Mouse (Mus musculus) 3134 (cell line): ENCODE measurements around the gene Txnrd2.

Experiments used
- DNase-seq: peaks from one replicate; pipeline ENCODE4 v3.0.0-alpha.2; 2011; ENCODE audit warnings: low spot score; ENCODE audit not compliant: insufficient read length; ENCODE audit errors: extremely low read depth

Gene Txnrd2

DNA sequence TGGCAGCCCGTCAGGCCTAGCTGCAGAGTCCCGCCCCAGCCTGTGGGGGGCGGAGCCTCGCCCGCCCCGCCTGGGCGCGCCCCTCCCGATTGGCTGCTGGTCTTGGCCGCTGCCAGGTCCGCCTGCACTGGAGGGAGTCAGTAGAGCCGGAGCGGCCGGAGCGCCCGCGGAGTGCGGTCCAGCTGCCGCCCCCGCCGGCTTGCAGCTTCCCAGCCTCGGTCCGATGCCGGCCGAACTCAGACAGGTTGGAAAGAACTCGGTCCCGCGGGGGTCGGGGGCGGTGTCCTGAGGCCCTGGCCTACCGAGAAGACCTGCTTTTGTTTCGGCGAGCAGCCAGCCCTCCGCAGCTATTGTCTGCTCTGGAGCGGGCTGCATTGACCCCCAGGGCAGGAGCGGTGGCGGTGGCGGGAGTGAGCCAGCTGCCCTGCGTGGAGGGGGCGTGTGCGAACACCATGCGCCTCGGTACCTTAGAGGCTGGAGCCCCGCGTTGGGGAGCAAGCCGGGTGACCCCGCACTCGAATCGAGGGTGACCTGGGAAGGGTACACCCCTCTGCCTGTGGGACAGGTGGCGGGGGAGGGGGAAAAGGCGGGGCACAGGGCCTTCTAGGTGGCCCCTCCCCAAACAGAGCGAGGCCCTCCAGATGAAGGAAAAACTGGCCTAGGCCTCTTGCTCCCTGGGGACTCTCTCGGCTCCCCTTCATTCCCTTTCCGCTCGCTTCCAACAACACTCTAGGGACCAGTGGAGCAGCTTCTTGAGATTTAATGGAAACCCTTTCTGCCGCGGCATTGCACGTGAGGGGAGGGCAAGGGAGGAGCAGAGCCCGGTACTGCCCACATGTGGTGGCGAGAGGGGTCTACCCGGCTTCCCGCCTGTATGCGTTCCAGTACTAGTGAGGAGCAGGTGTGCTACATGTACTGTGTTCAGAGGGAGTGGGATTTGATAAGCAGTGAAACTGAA is 33.4 kb upstream of the Txnrd2 start:
- DNase-seq, result peak; percentile 95

DNA sequence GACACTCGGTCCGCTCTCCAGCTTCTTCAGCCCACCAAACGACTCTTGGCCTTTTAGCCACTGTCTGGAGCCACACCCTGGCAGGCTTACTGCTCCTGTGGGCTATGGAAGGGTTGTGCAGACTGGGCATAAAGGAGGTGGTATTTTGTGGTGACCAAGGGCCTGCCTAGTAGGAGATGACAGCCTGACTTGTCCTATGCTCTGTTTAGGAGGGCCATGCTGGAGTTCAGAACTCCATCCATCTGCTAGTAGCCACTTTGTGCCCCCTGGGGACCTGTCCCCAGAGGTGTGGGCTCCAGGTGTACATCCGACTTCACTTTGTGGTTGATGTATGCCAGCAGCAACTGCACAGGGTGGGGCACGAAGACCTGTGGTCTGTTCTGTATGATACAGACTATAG is 32.6 kb upstream of the Txnrd2 start:
- no peak for DNase-seq

- no peak for DNase-seq
These were observed 32.1 kb upstream of the Txnrd2 start for GRCm38 (mm10) chr16:18394056-18394455.

DNA sequence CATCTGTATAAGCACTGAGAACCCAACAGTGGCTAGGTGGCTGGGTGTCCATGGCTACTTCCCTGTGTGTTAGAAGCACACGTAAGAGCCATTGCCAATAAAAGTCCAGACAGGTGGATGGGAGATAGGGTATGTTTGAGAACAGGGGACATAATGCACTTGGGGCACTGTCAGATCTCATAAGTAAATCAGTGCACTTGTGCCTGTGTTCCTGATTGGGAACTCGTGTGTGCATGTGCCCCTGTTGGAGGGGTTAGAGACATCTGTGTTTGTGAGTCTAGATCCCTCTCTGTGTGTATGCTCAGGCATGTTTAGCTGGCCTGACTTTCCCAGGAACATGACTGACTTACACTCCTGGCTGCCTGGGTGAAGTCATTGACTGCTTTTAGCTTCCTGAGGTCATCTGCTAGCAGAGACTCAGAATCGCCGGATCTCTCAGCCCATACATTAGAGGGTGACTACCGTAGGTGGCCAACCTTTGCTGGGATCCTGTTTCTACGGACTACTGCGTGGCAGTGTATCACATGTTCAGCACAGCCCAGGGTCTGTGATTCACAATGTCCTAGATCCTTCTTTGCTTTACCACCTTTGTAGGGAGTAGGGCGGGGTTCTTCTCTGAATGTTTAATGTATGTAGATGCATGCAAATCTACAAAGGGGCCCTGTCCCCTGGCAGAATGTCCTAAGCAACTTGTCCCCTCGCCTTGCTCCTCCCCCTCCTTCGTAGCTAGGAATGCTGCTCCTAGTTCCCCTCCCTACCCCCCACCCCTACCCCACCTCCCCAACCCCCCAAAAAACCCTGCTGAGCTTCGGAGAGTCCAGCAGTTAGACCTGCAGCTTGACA is 31.2 kb upstream of the Txnrd2 start:
- no peak for DNase-seq

DNA sequence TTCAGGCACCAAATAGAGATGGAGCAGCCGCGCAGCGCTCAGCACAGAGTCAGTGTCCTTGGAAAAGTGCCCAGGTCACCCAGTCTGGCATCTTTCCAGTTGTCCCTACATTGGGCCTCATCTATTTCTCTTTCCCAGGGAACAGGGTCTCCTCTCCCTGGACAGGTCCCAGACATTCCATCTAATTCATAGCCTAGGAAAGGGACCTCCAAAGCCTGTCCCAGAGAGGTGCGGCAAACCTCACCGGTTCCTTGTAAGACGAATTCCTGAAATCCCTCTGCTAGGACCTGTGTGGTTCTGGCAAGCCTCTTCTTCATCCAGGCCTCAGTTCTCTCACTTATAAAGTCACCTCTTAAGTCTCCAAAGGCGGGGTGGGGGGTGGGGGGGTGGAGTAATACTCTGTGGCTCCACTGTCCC is 30.6 kb upstream of the Txnrd2 start:
- DNase-seq, result no peak

DNA sequence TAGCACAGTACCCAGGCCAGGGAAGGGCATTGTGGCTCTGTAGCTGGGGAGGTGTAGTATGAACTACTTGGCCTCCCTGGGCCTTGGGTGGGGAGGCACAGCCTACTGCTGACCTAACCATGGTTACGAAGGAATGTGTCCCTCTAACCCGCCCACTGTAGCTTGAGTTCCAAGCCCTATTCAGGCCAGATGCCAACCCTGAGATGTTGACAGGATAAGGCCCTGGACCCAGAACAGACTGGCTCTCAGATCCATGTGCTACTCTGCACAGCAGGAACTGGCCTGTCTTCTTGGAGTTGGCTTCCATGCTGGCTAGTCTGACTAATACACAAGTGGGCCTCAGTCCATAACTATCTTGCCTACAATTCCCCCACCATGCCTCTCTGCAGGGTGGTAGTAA is 30.0 kb upstream of the Txnrd2 start:
- DNase-seq, result peak; percentile 83

DNA sequence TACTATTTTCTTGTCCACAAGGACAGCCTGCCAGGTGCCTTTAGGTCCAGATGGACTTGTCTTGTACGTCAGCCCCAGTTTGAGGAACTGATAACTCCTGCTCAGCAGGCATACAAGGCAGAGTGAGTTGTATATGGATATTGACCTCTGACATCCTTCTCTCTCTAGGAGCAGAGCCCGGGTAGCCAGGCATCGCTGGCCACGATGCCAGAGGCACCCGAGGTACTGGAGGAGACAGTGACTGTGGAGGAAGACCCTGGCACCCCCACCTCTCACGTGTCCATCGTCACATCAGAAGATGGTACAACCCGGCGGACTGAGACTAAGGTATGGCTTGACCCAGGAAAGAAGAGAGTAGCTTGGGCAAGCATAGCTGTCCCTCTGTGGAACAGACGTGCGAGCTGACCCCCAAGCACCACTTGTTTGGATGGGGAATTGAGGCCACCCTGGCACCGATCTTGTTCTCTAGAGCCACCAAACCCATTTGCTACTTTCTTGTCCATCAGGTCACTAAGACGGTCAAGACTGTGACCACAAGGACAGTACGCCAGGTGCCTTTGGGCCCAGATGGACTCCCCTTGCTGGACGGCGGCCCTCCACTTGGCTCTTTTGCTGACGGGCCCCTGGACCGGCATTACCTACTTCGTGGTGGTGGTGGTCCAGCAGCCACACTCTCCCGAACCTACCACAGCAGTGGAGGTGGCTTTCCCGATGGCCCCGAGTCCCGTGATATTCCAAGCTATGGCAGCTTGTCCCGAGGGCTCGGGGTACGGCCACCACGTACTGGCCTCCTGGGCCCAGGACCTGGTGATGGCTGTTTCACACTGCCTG is 29.2 kb upstream of the Txnrd2 start:
- no peak for DNase-seq

DNA sequence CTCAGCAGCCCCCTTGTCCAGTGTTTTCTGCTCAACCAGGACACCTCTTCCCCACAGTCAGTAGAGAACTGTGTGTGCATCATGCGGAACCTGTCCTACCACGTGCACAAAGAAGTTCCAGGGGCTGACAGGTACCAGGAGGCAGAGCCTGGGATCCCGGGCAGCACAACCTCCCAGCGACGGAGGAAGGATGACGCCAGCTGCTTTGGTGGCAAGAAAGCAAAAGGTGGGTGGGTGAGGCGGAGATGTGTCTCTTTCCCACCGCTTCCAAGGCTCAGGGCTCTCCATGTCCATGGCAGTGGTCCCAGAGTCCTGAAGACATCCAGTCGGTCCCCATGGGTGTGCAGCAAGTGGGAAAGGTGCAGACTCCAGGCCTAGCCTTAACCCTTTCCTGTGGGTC is 26.2 kb upstream of the Txnrd2 start:
- no peak for DNase-seq

- no peak for DNase-seq
These were observed 25.5 kb upstream of the Txnrd2 start for GRCm38 (mm10) chr16:18400472-18401216.

DNA sequence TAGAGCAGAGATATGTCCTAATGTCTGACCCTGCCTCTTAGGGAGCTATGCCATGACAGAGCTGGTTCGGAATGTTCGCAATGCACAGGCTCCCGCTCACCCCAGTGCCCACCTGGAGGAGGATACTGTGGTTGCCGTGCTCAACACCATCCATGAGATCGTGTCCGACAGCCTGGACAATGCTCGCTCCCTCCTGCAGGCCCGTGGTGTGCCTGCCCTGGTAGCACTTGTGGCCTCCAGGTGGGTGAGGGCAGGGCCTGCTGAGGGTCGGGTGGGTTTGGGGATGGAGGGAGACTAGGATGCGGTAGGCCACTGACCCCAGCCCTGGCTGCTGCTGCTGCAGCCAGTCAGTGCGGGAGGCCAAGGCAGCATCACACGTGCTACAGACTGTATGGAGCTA is 22.9 kb upstream of the Txnrd2 start:
- no peak for DNase-seq

DNA sequence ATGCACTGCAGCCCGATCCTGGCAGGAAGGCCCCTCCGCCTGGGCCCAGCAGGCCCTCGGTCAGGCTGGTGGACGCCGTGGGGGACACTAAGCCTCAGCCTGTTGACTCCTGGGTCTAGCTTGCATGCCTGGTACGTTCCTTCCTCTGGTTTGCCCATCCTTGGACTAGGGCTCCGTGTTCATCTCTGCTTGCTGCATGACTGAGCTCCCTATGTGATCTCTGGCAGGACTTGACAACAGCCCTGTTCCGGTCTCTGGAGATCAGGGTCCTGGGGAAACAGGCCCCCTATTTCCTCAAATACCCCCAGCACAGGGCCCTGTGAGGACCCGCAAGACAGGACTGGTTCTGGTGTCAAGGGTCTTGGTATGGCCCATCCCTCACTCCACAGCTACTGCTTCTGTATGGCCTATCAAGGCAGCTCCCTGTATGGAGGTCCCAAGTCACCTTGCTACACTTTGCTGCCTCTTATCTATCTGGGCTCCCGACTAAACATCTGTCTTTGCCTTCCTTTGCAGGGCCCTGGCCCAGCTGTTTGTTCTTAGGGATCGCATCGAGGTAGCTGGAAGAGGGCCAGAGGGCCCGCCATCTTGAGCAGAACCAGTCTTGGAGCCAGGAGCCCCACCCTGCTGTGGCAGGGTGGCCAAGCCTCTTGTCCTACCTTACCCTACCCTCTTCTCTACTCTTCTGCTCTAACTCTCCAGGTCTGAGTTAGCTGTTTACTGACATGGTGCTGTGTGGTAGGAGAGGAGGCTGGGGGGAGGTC is 20.9 kb upstream of the Txnrd2 start:
- no peak for DNase-seq

DNA sequence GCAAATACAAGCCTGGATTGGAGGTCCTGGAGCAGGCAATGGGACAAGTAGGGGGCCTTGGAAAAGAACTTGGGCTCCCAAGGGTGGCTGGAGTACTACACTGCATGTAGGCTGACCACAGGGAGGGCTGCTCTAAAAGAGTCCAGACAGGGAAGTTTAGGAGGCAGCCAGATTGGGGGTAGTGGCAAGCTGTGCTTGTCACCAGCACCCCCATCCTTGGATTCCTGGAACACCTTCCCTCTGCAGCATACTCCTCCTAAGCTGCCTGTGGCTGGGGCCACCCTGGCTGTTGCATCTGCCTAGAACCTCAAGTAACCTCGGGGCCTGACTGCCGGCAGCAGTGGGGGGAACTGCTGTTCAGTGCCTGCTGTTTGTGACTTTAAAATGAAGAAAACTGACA is 20.3 kb upstream of the Txnrd2 start:
- DNase-seq, result no peak

DNA sequence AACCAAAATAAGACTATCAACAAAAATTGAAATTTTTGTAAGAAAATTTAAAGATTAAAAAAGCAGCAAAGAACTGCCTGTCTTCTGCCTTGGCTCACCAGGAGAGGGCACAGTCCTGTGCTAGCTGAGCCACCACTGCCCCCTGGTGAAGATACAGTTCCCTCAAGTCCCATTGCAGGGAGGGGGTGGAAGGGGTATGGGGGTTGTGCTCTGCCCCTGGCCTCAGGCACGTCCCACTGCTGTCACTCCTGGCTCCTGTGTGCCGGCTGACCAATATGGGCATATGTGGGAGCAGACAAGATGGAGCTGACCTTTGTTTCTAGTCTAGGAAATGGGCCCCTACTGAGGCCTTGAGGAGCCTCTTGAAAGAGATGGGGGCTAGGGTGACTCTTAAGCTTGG is 19.9 kb upstream of the Txnrd2 start:
- DNase-seq, result peak; percentile 70

- DNase-seq, result no peak
These were observed 18.3 kb upstream of the Txnrd2 start for GRCm38 (mm10) chr16:18407912-18408311.

DNA sequence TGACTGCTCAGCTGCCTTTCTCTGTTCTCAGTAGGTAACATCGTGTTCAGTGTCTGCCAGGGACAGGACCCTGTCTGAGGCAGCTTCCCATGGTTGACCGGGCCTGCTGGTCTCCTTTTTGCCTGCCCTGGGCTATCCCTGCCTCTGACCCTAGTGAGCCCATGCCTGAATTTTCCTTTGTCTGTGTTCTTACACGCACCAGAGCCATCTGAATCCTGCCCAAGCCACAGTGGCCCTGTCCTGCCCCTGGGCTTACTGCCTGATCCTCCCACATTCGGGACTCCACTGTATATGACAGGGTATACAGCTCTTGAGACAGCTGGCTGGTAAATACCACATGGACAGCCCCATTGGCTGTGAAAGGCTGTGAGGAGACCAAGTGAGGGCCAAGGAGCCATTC is 16.4 kb upstream of the Txnrd2 start:
- no peak for DNase-seq

DNA sequence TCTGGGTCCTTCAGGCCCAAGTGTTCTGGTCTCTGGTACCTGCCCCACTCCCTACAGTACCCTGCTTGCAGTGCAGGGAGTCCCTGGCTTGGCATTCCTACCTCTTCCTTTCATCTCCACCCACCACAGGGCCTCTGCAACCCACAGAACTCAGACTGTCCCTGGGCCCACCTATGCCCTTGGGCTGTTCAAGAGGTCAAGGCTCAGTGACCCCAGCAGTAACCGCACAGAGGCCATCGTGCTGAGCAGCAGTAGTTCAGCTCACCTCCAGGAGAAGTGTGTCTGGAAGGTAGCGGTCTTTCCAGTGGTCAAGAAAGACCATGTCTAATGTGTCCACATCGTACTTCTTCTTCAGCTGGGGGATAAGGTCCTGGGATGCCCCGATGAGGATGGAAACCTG is 15.8 kb upstream of the Txnrd2 start:
- DNase-seq, result no peak

GRCm38 (mm10) chr16:18411026-18411649 is 15.0 kb upstream of the Txnrd2 start:
- DNase-seq, result no peak

DNA sequence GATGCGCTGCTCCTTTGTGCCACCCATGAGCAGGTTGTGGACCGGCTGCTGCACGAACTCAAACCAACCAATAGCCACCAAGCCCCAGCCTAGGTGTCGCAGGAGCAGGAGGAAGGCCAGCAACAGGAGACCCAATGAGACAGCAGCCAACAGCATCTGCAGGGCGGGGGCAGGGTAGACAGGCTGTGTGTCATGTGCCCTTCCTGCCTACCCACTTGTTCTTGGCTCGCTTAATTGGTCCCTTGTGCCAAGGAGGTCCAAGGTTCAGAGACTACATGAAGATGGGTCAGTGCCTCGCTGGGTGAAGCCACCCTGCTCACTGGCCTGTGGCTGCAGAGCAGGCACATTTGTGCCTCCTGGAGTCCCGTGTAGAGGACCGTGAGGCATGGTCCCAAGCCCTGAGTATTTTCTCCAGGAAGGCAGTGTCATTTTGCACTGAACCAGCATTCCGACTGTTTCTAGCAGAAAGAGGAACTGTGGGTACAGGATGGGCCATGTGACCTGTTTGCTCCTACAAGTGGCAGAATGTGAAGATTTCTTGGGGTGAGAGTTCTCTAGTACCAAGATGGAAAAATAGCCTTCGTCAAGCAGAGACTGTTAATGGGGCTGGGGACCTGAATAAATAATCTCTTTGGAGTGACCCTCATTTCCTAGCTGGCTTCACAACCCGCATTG is 14.2 kb upstream of the Txnrd2 start:
- peak; percentile 62 for DNase-seq
